Mouse (Mus musculus) lung, postnatal 0 days (tissue): ENCODE measurements around the gene Nt5c3b. TPM values are rescaled to one million over a fixed set of nuclear protein-coding genes. Genes with fewer than 3 reads are reported as not detected.

Experiments used
- ATAC-seq: fragments of 200-750 bp; cut with Nextera tagmentation; 2 replicates; pipeline ENCODE4 v1.8.0; 2017; ENCODE audit warnings: moderate library complexity
- DNase-seq: peaks from one replicate; pipeline ENCODE4 v3.0.0-alpha.2; 2016; ENCODE audit warnings: low spot score
- H3K27ac ChIP-seq: fragments of 300-500 bp; sonication (generic); 2 replicates; pipeline ENCODE4 v1.5.1; 2014; ENCODE audit warnings: antibody characterized with exemption, mild to moderate bottlenecking, low read length, mixed read lengths
- H3K27me3 ChIP-seq: fragments of 300-500 bp; sonication (generic); replicated peaks from 2 replicates; pipeline ENCODE4 v1.6.1; 2014; ENCODE audit warnings: low read length, mixed read lengths; ENCODE audit not compliant: insufficient read depth
- H3K36me3 ChIP-seq: fragments of 300-500 bp; sonication (generic); 2 replicates; pipeline ENCODE4 v1.6.1; 2014; ENCODE audit warnings: low read length, mixed read lengths; ENCODE audit not compliant: insufficient read depth
- H3K4me1 ChIP-seq: fragments of 300-500 bp; sonication (generic); 2 replicates; pipeline ENCODE4 v1.6.1; 2014; ENCODE audit warnings: antibody characterized with exemption, low read depth, low read length, mixed read lengths; ENCODE audit not compliant: insufficient read depth
- H3K4me2 ChIP-seq: fragments of 300-500 bp; sonication (generic); replicated peaks from 2 replicates; pipeline ENCODE4 v1.6.1; 2014; ENCODE audit warnings: low read depth, mild to moderate bottlenecking, low read length, moderate library complexity, mixed read lengths
- H3K4me3 ChIP-seq: fragments of 300-500 bp; sonication (generic); 2 replicates; pipeline ENCODE4 v1.5.1; 2014; ENCODE audit warnings: low read depth, low read length
- H3K9ac ChIP-seq: fragments of 300-500 bp; sonication (generic); replicated peaks from 2 replicates; pipeline ENCODE4 v1.6.1; 2014; ENCODE audit warnings: low read depth, mild to moderate bottlenecking
- H3K9me3 ChIP-seq: fragments of 300-500 bp; sonication (generic); 2 replicates; pipeline ENCODE4 v1.6.1; 2016; ENCODE audit warnings: low read length, mixed read lengths
- CTCF ChIP-seq: IDR thresholded peaks from 2 replicates; pipeline ENCODE4 v1.5.1; 2016; ENCODE audit warnings: antibody characterized with exemption, mild to moderate bottlenecking
- EP300 ChIP-seq: IDR thresholded peaks from 2 replicates; pipeline ENCODE4 v1.6.1; 2016; ENCODE audit warnings: antibody characterized with exemption, mild to moderate bottlenecking, control low read depth
- WGBS: fragments of 180-500 bp; shearing (Covaris S2); extraction: QIAGEN DNeasy Blood & Tissue Kit; methylation state at CpG from one replicate; pipeline ENCODE4 v1.1.7; 2014; 5-methylcytosine and 5-hydroxymethylcytosine counted together
- polyA plus RNA-seq: library from polyadenylated mRNA; unstranded; fragments of >200 nt; fragmentation: Nextera tagmentation; extraction: Ambion mirVana; gene quantifications from 2 replicates; pipeline ENCODE4 v1.2.1, GENCODE M21; 2015

The Nt5c3b gene
- polyA plus RNA-seq, 1 experiment from 2014 or later = 56.3 TPM

DNA sequence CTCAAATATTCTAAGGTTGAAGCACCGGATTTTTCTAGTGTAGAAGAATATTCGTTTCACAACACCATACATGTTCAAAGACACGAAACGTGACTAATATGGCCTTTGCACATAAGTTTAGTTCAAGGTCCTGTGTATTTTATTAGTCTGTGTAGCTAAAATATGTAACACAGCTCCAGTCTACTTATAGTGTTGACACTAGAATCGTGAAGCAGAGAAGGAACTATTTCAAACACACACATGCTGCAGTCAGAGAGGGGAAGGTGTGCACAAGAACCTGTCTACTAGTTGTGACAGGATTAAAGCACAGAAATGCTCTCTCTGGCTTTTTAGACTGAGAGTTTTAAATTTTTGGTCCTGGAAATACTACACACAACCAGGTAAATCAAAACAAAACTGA is 16.1 kb upstream of the Nt5c3b start:
- H3K4me2 ChIP-seq = no peak overlapping the region
- no peaks in the 10 kb centered on the region for H3K27me3 ChIP-seq
- ATAC-seq (peak; percentile 80), DNase-seq (peak; percentile 69)
- H3K27ac ChIP-seq = no peak overlapping the region
- no peaks in the 10 kb centered on the region for H3K36me3 ChIP-seq
- H3K9ac ChIP-seq = no peak overlapping the region
- WGBS = 57% methylated on average over 5 of the region's 5 CpGs
- no peaks in the 10 kb centered on the region for H3K4me1 ChIP-seq
- no peak overlapping the region for H3K4me3 ChIP-seq
- TF ChIP-seq CTCF (no peak), EP300 (no peak)
- H3K9me3 ChIP-seq = no peaks in the 10 kb centered on the region

DNA sequence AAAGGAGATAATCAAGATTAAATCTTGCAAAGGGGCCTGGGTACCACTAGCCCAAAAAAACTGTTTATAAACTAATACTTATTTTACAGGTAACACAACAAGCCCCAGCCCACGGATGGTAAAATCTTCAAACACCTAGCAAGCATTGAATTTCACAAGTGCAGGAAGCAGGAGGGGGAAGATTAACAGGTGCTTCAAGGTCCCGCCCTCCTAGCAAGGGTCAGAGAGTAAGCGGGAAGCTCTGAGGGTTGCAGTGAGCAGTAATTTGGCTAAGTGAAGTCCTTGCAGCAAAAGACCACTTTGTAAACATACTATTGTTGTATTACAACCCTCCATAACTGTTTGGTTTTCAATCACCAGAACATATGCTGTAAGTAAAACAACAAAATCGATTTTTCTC is 15.6 kb upstream of the Nt5c3b start:
- TF ChIP-seq EP300 (no peak), CTCF (no peak)
- no peaks in the 10 kb centered on the region for H3K9me3 ChIP-seq
- no peak overlapping the region for H3K9ac ChIP-seq
- no peak overlapping the region for H3K4me3 ChIP-seq
- no peak overlapping the region for H3K4me2 ChIP-seq
- H3K36me3 ChIP-seq = no peaks in the 10 kb centered on the region
- no peaks in the 10 kb centered on the region for H3K4me1 ChIP-seq
- 53% methylated on average over 4 of the region's 4 CpGs for WGBS
- H3K27me3 ChIP-seq = no peaks in the 10 kb centered on the region
- ATAC-seq (peak; percentile 84), DNase-seq (peak; percentile 69)
- H3K27ac ChIP-seq = no peak overlapping the region

DNA sequence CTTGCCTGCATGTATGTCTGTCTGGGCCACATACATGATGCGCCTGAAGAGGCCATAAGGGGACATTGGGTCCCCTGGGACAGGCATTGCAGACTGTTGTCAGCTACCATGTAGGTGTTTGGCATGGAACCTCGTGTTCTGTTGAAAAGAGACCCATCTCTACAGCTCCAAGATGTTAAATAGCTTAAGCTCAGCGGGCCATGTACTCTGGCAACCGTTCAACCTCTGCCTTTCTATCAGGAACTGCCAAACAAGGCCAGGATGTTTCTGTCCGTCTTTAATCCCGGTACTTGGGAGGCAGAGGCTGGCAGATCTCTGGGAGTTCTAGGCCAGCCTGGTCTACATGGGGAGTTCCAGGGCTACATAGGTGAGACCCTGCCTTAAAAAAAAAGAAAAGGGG is 1.0 kb upstream of the Nt5c3b start:
- H3K4me3 ChIP-seq = no peak overlapping the region
- 80% methylated on average over 6 of the region's 6 CpGs for WGBS
- ATAC-seq = no peak

DNA sequence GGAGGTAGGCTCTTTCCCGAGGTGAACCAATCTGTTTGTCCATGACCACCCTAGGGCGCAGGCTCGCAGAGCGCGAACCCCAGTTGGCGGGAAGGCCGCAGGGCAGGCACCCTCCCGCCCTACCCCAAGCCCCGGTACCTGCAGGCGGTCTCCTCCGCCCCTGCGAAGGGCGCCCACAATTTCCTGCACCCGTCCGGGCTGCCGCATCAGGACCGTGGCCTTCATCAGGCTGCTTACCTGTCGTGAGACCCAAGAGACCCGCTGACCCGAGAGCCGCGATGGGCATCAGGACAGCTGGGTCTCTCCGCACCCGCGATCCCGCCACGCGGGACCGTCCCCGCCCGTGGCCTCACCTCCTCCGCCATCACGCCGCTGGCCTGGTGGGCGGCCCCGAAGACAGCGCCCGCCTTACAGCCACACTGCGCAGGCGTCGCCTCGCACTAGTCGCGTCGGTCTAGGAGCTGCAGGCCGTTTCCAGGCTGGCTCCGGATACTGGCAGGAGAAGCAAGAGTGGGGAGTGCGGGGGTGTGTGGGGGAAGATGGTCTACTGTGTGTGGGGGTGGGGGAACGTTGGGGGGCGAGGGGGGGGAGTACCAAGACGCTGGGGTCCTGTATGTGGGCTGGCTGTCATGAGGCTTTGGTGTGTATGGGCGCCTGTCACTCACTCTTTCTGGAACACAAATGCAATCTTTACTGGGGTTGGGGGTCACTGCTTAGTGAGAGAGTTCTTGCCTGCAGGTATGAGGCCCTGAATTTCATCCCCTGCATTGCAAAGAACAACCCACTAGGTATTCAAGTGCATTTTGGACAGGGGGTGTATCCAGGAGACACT is 701 bp downstream of the Nt5c3b start:
- H3K27me3 ChIP-seq = no peaks in the 10 kb centered on the region
- H3K4me2 ChIP-seq = peak overlapping the region; percentile 93
- peaks cover 6% of the 10 kb centered on the region; the same call in 1 of the 2 replicates for H3K4me1 ChIP-seq
- no peak overlapping the region for H3K27ac ChIP-seq
- WGBS = 1% methylated on average over 47 of the region's 52 CpGs
- TF ChIP-seq CTCF (no peak), EP300 (no peak)
- H3K9me3 ChIP-seq = no peaks in the 10 kb centered on the region
- H3K36me3 ChIP-seq = no peaks in the 10 kb centered on the region
- H3K4me3 ChIP-seq = peak overlapping the region; percentile 84
- peak overlapping the region; percentile 64 for H3K9ac ChIP-seq
- peak; percentile 98 for ATAC-seq
- peak; percentile 93 for DNase-seq

More for the DNA sequence above, 1.0 kb upstream of the Nt5c3b start:
- no peaks in the 10 kb centered on the region for H3K36me3 ChIP-seq
- H3K27ac ChIP-seq = no peak overlapping the region
- no peak for DNase-seq
- no peak overlapping the region for H3K4me2 ChIP-seq
- no peaks in the 10 kb centered on the region for H3K27me3 ChIP-seq
- H3K4me1 ChIP-seq = peaks cover 6% of the 10 kb centered on the region; the same call in 1 of the 2 replicates
- TF ChIP-seq EP300 (no peak), CTCF (no peak)
- no peak overlapping the region for H3K9ac ChIP-seq
- H3K9me3 ChIP-seq = no peaks in the 10 kb centered on the region

DNA sequence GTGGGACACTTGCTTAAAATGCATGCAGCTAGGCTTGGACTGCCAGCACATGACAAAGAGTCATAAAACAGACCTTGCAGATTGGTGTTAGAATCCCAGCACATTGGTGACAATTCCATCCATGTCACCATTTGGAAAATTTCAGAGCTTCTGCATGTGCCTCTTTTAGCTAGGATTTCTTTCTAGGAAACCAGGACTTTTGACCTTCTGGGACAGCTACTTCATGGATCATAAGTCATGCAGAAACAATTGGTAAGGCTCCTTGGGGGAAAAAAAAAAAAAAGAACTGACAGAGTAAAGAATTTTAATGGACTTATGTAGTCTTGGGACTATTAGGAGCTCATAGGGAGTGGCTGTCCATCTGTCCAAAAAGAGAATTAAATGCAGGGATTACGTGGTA is 3.7 kb downstream of the Nt5c3b start:
- DNase-seq (no peak), ATAC-seq (no peak)
- no peaks in the 10 kb centered on the region for H3K9me3 ChIP-seq
- WGBS = 82% methylated on average over 1 of the region's 1 CpGs
- no peak overlapping the region for H3K9ac ChIP-seq
- TF ChIP-seq CTCF (no peak), EP300 (no peak)
- no peak overlapping the region for H3K4me3 ChIP-seq
- no peak overlapping the region for H3K4me2 ChIP-seq
- H3K27ac ChIP-seq = no peak overlapping the region
- H3K36me3 ChIP-seq = no peaks in the 10 kb centered on the region
- H3K4me1 ChIP-seq = peaks cover 6% of the 10 kb centered on the region; the same call in 1 of the 2 replicates
- H3K27me3 ChIP-seq = no peaks in the 10 kb centered on the region

DNA sequence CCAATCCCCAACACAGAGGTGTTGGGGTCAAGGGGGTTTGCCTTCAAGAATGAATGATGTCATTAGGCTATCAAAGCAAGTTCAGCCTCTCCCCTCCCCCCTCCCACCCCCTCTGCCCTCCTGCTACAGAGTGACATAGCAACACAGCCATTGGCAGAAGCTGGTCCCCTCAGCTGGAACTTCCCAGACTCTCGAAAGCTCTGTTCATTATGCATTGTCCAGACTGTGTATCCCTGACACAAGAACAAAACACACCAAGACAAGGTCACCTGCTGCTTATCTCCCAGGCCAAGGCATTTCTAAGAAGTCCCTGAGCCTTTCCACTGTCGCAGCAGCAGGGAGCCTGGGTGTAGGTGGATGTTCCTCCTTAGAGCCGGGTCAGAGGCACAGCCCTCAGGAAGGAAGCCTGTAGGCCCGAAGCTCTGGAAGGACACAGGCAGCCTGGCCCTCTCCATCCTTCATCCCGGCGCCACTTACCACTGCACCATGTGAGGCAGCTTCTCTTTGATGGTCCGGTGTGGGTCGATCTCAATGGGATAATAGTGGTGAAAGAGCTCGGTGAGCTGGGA is 5.8 kb downstream of the Nt5c3b start:
- WGBS = 78% methylated on average over 9 of the region's 9 CpGs
- Histone ChIP-seq H3K9me3 (no peaks in the 10 kb centered on the region), H3K27me3 (no peaks in the 10 kb centered on the region), H3K36me3 (no peaks in the 10 kb centered on the region), H3K9ac (no peak overlapping the region), H3K4me2 (no peak overlapping the region), H3K27ac (no peak overlapping the region), H3K4me1 (peaks cover 6% of the 10 kb centered on the region; the same call in 1 of the 2 replicates), H3K4me3 (no peak overlapping the region)
- ATAC-seq (no peak), DNase-seq (no peak)
- TF ChIP-seq EP300 (no peak), CTCF (no peak)
